Mouse (Mus musculus) cerebellum, adult 11 months (tissue): ENCODE data around the gene Ankrd36.
"Not testable (repeated sequence)": the region's sequence is repeated elsewhere in the genome, so short reads cannot be mapped to it uniquely, and the experiment has no call there.

Experiments
- DNase-seq: peaks from one replicate; pipeline ENCODE4 v3.0.0; 2022

The Ankrd36 gene

DNA sequence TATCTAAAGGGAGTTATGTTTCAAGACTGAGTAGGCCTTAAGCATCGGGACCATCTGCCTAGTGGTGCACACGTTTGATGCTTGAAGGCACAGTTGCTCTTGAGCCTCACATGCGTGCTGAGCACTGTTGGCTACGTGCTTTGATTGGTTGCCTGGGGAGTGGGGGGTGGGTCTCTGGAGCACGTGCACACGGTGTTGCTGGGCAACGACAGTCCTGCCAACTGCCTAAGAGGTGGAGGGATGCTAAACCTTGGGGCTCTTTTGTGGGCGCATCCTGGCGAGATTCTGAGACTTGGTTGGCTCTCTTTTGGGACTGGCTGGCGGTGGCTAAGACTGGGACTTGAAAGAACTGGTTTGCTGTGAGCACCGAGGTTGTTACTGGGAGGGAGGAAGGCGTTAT is at the start of gene Ankrd36:
Gene Ankrd36, plus strand, starts transcription at position 211 of the 400 bp plus-strand sequence.
- DNase-seq = no peak

GRCm38 (mm10) chr11:5520412-5521265 is 48.8 kb upstream of the Ankrd36 start, which contains the start of gene Xbp1:
Gene Xbp1, plus strand, starts transcription at chr11:5520659.
- peak; percentile 96 for DNase-seq

DNA sequence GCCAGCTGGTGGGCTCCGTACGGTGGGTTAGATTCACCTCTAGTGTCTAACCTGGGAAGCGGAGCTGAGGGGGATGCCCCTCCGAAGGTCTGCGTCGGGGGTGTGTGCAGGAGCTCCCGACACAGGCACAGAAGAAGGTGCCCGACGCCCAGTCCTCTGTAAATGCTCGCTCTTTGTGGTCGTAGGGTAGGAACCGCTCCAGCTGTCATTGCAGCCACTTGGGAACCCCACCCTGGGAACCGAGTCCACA is 48.3 kb upstream of the Ankrd36 start:
- DNase-seq = no peak

- peak; percentile 60 for DNase-seq
These were observed 47.8 kb upstream of the Ankrd36 start for GRCm38 (mm10) chr11:5521516-5522291.

DNA sequence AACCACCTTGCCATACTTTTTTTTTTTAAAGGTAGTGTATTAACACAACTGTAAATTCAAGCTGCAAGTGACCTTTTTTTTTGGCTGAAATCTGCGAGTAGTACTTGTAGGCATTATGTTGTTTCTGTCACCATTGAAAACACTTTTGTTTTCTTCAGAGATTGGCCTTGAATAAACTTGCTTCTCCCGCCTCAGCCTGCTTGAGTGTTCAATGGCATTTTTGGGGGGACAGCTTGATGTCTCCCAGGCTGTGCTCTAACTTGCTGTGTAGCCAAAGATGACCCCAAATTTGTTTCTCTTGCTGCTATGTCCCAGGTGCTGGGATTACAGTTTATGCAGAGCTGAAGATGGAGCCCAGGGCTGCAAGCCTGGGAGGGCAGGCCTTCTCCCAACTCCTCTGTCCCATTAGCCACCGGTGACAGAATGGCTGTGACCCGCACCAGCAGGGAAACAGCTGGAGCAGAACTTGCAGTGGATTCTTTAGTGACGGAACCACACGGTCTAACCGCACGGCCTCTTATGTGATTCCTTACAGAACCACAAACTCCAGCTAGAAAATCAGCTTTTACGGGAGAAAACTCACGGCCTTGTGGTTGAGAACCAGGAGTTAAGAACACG is 46.6 kb upstream of the Ankrd36 start:
- DNase-seq = no peak

DNA sequence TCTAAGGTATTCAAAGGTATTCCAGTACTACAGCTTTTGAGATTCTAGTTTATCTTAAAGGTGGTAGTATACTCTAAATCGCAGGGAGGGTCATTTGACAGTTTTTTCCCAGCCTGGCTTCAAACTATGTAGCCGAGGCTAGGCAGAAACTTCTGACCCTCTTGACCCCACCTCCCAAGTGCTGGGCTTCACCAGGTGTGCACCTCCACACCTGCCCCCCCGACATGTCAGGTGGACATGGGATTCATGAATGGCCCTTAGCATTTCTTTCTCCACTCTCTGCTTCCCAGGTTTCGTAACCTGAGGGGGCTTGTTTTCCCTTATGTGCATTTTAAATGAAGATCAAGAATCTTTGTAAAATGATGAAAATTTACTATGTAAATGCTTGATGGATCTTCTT is 44.1 kb upstream of the Ankrd36 start:
- no peak for DNase-seq

- DNase-seq = no peak
These were observed 42.7 kb upstream of the Ankrd36 start for GRCm38 (mm10) chr11:5526573-5527439.

DNA sequence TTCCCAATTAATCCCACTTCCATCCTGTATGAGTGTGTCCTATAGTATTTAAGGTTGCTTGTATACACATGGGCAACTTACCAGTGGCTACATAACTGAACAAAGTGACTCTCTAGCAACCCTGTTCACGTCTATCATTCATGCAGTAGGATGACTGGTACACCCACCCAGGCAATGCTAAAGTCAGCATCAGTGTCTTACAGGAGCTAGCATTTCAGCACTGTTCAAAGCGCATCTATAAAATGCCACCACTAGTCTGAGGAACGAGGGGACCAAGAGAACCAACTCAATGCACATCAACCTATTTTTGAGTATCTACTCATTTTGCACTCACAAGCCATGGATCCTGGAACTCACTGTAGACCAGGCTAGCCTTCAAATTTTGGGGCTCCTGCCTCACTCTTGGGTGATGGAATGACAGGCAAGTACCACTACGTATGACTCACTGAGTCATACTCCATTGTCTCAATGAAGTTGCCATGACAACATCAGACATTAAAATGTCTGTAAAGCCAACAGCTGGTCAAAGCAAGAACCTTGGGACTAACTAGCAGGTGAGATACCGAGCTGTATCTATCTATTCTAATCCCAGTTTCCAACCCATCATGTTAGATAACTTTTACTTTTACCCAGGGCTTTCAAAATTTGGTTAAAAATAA is 41.5 kb upstream of the Ankrd36 start:
- DNase-seq = no peak

DNA sequence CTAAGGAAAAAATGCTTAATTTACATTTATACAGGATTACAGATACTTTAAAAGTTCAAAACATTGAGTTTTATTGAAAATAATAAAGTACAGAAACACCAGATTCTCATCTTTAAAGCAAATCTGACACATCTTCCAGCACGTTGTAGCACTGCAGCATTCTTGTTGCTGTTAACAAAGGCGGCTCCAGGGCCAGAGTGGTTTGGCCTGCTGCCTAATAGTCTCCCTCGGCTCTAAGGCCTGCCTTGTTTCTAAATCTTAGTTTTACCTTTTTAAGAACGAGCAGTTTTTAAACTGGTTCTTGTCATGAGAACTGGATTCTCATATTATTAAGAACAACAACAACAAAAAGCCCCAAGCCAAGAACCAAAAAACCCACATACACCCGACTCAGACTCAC is 40.6 kb upstream of the Ankrd36 start:
- no peak for DNase-seq

- no peak for DNase-seq
These were observed 39.3 kb upstream of the Ankrd36 start for GRCm38 (mm10) chr11:5530172-5530571.

- DNase-seq = no peak
These were observed 38.8 kb upstream of the Ankrd36 start for GRCm38 (mm10) chr11:5530717-5531116.

DNA sequence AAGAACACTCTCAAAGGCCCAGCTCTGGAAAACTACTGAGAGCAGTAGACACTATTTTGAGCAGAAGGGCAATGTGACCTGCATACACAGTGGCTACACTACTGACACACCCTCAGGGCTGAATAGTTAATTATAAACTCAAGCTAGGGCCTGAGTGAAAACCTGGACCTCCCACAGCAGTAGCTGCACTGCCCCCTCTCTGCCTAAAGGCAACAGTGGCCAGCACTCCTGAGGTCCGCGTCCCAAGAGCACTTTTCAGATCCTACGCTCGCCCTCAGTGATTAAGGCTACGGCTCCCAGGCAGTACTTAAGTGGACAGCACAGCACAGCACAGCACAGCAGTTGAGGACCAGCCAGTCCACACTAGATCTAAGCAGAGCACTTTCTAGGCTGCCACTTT is 36.4 kb upstream of the Ankrd36 start:
- no peak for DNase-seq

DNA sequence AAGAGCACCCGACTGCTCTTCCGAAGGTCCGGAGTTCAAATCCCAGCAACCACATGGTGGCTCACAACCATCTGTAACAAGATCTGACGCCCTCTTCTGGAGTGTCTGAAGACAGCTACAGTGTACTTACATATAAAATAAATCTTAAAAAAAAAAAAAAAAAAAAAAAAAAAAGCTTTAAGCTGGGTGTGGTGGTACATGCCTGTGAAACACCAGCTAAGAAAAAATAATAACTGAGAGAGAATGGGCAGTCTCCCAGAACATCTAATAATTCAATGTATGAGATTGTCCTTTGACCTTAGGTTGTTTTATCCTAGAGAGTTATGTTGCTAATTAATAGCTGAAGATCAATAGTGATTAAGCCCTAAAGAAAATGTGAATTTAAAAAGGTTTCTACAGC is 32.0 kb upstream of the Ankrd36 start:
- DNase-seq = not testable (repeated sequence)

GRCm38 (mm10) chr11:5540331-5540730 is 29.2 kb upstream of the Ankrd36 start:
- DNase-seq = no peak

GRCm38 (mm10) chr11:5541230-5541798 is 28.2 kb upstream of the Ankrd36 start:
- no peak for DNase-seq

DNA sequence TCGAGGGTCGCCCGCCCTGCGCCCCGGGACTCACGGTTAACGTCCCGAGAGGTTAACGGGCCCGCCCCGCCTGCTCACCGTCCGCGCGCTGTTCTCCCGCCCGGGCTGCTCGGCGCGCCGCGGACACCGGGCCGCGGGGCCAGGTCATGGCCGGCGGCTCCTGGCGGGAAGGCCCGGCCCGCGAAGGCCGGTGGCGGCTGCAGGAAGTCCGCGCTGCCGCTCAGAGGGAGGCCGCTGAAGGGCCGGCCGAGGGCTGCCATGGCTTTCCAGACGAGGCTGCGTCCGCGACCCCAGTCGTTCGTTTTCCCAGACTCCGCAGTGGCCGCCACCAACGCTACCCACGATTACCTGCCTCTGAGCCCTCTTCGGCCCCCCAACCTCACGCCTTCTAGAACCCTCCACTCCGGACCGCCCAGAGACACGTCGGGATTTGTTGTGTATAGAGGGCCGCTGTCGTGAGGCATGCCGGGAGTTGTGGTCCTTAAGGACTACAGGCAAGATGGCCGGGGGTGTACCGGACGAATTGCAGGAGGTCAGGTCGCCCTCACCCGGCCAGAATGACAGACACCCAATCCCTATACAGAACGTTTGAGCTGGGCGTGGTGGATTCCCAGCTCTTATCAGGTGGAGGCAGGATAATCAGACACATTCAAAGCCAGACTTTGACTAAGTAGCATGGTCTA is 27.5 kb upstream of the Ankrd36 start, which contains the start of gene Ccdc117:
Gene Ccdc117, minus strand, starts transcription at position 389 of the 683 bp plus-strand sequence.
- DNase-seq = peak; percentile 85

DNA sequence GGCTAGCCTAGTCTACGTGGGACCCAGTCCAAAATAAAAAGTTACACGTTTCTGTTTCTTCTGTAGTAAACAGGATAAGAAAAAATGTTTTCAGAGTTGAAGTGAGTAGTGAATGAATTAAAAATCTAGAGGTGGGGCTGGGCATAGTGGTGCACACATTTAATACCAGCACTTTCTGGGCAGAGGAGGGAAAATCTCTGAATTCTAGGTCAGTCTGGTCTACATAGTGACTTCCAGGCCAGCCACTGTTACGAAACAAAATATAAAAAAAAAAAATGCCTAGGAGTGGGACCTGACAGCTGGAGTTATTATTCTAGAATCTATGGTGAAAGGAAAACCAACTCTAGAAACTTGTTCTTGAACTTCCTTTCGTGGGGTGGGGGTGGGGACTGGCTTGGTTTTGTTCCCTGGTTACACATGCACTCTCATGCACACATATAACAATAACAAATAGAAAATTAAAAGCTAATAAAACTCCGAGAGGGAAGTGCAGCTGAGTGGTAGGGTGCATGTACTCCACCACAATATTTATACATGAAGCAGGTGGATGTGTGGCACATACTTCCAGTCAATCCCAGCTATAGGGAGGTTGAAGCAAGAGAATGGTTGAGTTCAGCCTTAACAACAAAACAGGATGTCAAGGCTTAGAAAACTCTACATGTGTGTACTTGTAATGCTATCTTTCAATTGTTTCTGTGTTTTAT is 26.9 kb upstream of the Ankrd36 start:
- DNase-seq = no peak

GRCm38 (mm10) chr11:5543281-5543680 is 26.2 kb upstream of the Ankrd36 start:
- no peak for DNase-seq

DNA sequence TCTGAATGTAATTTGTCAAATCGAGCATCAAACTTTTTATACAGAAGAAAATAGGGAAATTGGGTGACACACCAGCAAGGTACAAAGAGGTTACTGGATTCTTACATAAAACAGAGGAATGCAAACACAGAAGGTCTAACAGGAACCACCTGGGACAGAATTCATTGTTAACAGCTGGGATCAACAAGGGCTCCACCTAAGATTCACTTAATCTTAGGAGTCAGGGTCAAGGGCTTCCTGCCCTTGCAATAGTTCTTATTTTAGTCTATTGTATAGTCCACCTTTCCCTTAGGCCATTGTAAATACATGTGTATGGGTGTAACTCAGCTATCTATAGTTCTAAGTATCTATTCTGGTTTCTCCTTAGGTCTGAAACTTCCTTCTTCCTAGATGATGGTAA is 24.8 kb upstream of the Ankrd36 start:
- not testable (repeated sequence) for DNase-seq

DNA sequence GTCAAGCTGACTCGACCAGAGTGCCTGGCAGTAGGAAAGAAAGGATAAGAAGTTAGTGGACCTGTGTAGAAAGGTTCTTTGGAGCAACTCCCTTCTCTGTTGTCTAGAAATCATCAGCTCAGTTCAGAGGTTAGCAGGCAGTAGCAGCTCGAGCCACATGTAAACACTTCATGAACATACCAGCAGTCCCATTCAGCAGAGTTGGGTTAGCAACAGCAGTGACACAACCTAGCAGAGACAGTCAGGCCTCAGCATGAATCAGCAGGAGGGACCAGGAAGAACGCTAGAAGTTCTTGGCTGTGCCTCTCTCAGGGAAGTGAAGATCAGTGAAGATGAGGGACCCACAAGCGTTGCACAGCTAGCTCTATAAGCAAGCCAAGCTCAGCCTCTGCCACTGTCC is 24.0 kb upstream of the Ankrd36 start:
- DNase-seq = no peak

GRCm38 (mm10) chr11:5546693-5547092 is 22.8 kb upstream of the Ankrd36 start:
- DNase-seq = no peak
